Mouse (Mus musculus) layer of hippocampus, adult 2 months (tissue): ENCODE data around the gene Awat1. TPM values are rescaled to one million over a fixed set of nuclear protein-coding genes. Genes with fewer than 3 reads are reported as not detected.
A peak's percentile ranks its signal among the peaks of the same experiment; 100 is the strongest.

Source experiments
- DNase-seq, 2 experiments: peaks; one replicate each; pipeline ENCODE4 v3.0.0; 2022; ENCODE audit warnings: low spot score in 2 of 2
- H3K27ac ChIP-seq: fragments of 200-600 bp; 2 replicates; pipeline ENCODE4 v1.8.1; 2022
- H3K4me3 ChIP-seq: fragments of 200-600 bp; 2 replicates; pipeline ENCODE4 v1.8.1; 2022; ENCODE audit warnings: mild to moderate bottlenecking
- CTCF ChIP-seq: fragments of 200-600 bp; conservative IDR thresholded peaks from 2 replicates; pipeline ENCODE4 v1.8.1; 2022; ENCODE audit warnings: antibody characterized with exemption, mild to moderate bottlenecking, moderate library complexity
- long read RNA-seq, 2 experiments: library from polyadenylated mRNA; stranded (forward); transcript quantifications; one replicate each; pipeline ENCODE4 v2.0.0; 2021; ENCODE audit warnings: borderline mapping rate in 2 of 2
- total RNA-seq, 2 experiments: library from RNA; stranded (reverse); gene quantifications; 2 replicates each; pipeline ENCODE4 v1.2.3; 2021

Gene Awat1
- not detected for total RNA-seq
- long read RNA-seq, experiment 1: 0 reads
- long read RNA-seq, experiment 2: 0 reads

DNA sequence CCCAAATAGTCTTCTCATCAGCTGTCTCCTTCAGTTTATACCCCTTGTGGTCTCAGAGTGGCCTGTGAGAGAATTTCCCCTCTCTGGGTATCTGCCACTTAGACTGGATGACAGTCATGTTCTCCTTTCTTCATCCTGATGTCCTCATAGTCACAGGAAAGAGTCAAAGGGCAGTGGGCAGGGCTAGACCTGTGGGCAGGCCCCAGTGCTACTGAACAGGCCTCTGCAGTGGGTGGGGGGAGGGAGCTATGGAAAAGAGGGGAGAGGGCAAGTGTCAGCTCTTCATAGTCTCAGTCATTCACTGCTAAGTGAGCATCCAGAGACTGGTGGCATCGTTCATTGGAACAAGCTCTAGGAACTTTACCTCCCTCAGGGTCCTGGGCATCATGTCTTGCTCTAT lies at the start of gene Awat1:
TSS of gene Awat1 (plus strand) at position 301 of the 400 bp plus-strand sequence.
- TF ChIP-seq CTCF: no peak
- Histone ChIP-seq H3K27ac (no peak within 1 kb of the TSS), H3K4me3 (no peak within 1 kb of the TSS)
- DNase-seq: no peak

DNA sequence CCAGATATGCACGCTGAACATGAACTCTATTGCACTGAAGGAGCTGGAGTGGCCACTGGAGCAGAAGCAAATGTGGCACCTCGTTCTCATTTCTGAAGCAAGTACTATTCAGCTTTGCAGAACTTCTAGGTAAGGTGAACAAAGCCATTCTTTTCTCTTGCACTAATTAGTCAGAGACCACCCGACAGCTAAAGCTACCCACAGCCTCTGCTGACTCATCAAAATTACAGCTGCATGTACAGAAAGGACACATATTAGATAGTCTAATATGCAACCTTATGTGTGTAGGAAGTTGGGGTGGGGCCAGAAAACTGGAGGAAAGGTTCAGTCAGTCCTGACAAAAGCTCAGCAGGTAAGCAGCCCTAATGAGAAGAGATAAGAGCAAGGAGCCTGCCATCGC lies 47.6 kb upstream of the Awat1 start, which contains the start of gene Dgat2l6:
TSS of gene Dgat2l6 (plus strand) at position 368 of the 400 bp plus-strand sequence.
- no peak for TF ChIP-seq CTCF
- no peak for DNase-seq
- no peak within 1 kb of the TSS for H3K4me3 ChIP-seq
- H3K27ac ChIP-seq: no peak within 1 kb of the TSS

DNA sequence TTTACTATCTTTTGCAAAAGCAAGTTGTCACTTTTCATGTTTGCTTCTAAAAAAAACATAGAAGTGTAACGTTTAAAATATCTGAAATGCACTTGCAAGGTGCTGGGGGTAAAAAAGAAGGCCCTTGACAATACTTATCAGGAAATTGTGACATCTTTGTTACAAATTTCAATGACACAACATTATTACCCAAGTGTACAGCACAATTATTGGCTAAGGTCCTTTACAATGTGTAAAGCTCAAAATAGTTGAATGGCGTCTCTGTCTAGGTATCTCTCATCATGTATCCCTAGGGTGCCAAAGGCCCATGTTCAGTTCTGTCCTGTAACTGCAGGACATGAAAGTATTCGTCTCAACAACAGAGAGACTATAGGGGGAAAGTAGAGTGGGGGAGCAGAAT lies 16.0 kb upstream of the Awat1 start:
- DNase-seq: no peak
- Histone ChIP-seq H3K27ac (no peak overlapping the region), H3K4me3 (no peak overlapping the region)
- no peak for TF ChIP-seq CTCF

DNA sequence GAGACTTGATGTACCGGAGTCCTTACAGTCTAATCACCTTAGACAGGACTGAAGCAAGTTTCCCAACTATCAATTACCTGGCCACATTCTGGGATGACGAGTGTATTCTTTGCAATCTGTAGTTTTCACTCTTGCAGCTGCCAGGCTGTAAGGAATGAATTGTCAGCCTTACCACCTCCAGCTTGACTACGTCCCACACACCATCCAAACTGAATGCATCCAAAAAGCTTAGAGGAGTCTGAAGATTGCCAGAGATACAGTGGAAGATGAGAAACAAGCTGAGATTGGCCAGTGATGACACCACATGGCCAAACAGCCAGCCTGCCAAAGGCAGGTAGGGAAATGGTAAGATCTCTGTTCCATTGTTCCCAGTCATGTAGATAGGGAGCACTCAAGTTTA lies 6.4 kb upstream of the Awat1 start:
- TF ChIP-seq CTCF: no peak
- Histone ChIP-seq H3K4me3 (no peak overlapping the region), H3K27ac (no peak overlapping the region)
- DNase-seq: no peak

DNA sequence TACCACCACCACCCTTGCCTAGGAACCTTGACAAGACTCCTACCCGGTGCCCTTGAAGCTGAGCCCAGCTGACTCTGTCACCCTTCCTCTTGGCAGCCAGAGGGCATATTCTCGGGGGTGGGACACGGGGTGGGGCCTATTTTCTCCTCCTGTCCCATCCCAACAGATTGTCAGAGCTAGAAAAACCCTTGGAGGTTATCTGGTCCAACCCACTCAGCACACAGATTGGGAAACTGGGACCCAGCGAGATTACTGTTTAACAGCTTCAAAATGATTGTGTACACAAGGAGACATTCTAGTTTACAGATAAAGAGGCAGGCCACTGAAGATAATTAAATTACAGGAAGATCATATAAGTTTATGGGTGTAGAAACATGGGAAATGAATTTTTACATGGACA lies 22.7 kb downstream of the Awat1 start, which contains the start of gene P2ry4:
TSS of gene P2ry4 (minus strand) at position 79 of the 400 bp plus-strand sequence.
- no peak for DNase-seq
- Histone ChIP-seq H3K27ac (no peak within 1 kb of the TSS), H3K4me3 (no peak within 1 kb of the TSS)
- TF ChIP-seq CTCF: no peak

DNA sequence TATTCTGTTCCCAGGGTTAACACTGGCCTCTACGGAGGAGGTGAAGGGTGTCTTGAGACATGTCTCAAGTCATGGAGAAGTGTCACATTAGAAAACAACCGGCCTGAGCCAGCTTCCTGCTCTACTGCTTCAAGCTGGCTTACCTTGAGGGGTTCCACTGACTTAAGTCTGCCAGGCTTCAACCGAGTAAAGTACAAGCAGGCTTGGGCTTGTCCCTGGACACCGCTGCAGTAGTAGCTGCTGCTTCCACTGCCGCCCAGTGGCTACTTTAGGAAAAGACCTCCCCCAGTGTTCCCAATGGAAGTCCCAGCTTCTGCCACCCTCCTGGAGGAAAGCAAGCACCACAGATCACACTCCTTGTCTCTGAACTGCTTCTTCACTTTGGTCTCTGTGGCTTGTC lies 25.4 kb downstream of the Awat1 start:
- TF ChIP-seq CTCF: peak; percentile 75
- DNase-seq: peak in 1 of 2 experiments; percentile 57
- Histone ChIP-seq H3K27ac (peak overlapping the region; percentile 65), H3K4me3 (no peak overlapping the region)

DNA sequence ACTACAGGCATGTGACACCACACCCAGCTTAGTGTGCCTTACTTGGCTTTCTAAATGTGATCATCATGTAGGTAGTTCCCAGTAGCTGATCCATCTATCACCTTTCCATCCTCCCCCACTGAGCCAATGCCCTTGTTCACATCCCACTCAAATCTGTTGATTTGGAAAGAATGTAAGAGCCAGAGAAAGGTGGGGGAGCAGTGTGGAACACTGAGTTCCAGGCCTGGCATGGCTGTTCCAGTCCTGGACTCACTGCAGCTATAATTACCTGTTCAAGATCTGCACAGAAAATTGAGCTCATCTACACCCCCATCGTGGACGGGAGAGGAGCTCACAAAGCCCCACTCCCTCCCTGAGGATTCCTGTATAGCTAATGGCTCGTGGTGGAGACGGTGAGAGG lies 27.7 kb downstream of the Awat1 start:
- H3K27ac ChIP-seq: peak overlapping the region; percentile 64
- H3K4me3 ChIP-seq: no peak overlapping the region
- DNase-seq: no peak
- TF ChIP-seq CTCF: no peak

DNA sequence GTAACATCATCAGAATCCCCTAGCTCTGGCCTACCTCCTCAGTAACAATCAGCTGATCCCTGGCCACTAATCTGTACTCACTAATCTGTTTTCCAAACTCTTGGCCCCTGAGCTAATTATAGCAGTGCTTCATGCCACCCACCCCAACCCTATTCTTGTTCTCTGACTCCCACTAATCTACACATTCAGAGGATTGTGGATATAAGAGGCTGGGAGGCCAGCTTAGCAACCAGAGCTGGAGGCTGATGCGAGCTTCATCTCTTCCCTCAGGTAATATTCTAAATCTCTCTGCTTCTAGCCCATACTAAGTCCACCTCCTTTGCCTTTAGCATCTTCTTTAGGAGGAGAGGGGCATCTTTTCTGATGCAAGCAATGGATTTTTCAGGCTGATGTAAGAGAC lies 33.3 kb downstream of the Awat1 start, which contains the start of gene Arr3:
TSS of gene Arr3 (plus strand) at position 184 of the 400 bp plus-strand sequence.
- no peak for TF ChIP-seq CTCF
- DNase-seq: no peak
- H3K27ac ChIP-seq: no peak within 1 kb of the TSS
- H3K4me3 ChIP-seq: no peak within 1 kb of the TSS

DNA sequence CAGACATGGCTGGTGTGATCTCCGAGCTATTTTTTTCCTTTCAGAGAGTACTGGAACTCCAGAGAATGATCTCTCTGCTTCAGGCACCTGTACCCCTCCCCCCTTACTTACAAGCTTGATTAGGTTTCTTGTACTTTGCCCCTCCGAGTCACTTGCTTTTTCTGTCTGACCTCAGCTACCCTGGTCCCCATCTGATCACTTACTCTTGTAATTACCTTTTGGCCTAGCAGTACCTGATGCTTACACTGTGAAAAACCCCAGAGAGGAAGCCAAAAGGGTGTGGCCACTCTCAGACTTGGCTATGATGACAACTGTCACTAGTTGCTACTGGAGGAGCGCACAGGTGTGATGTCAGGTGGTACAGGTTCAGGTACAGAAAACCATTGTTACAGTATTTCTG lies 46.4 kb downstream of the Awat1 start:
- no peak for TF ChIP-seq CTCF
- Histone ChIP-seq H3K4me3 (no peak overlapping the region), H3K27ac (no peak overlapping the region)
- DNase-seq: no peak

DNA sequence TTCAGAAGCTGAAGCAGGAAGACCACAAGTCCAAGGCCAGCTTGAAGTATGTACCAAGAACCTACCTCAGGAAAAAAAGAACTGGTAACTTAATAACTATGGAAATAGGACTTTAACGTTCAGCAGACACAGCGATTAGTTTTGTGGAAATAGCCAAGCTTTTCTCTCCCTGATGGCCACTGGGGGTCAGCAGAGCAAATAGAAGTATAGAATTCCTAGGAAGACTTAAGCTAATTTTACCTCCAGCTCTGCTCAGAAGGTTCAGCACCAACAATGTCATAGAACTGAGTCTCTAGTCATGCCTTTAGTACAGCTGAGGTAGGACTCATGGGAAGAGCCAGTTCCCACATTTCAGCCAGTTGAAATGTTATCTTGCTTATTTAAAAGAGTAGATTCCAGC lies 49.3 kb downstream of the Awat1 start:
- no peak for DNase-seq
- Histone ChIP-seq H3K4me3 (no peak overlapping the region), H3K27ac (no peak overlapping the region)
- TF ChIP-seq CTCF: peak; percentile 66

DNA sequence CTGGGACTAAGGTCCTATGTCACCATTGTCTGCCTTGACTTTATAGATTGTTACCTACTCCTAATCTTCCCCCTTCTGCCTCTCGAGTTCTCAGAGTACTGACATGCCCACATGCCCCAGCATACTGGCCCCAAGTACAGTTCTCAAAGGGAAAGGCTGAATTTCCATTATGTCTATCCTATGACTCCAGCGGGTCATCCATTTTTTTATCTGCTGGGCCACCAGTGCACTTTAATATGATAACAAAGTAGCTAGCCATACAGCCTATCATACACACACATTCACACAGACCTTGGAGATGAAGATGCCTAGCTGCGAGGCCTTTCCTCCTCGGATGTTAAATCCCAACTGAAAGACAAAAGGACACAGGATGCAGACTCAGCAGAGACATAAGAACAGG lies 52.2 kb downstream of the Awat1 start:
- Histone ChIP-seq H3K27ac (no peak overlapping the region), H3K4me3 (no peak overlapping the region)
- DNase-seq: no peak
- TF ChIP-seq CTCF: no peak

DNA sequence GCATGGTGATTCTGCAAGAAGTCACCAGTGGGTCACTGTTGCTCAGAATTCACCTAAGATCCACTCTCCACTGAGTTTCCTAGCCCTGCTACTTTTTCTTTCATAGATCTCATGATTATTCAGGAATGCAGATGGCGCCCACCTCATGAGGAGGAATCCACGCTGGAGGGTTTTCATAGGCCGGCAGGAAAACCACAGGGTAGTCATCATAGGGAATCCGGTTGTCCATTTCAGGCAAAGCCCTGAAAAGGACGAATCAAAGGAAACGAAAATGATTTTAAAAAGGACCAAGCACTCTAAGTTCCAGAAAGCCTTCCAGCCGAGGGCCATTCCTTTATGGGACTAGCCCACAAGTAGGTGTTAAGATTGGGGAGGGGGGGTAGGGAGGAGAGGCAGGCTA lies 53.1 kb downstream of the Awat1 start:
- no peak for TF ChIP-seq CTCF
- Histone ChIP-seq H3K4me3 (peak overlapping the region; percentile 69), H3K27ac (peak overlapping the region; percentile 85)
- no peak for DNase-seq

DNA sequence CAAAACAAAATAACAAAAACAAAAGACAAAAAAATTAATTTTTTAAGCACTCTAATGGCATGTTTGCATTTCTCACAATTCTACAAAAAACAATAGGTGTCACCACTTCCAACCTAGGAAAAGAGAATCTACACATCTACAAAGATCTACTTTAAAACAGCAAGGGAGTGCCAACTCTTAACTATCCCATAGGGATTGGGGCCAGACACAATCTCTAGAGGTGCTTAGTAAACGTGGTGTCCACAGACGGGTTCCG lies 53.4 kb downstream of the Awat1 start, which contains the start of gene Kif4:
TSS of gene Kif4 (plus strand) at position 192 of the 256 bp plus-strand sequence.
- peak within 1 kb of the TSS; percentile 85 for H3K27ac ChIP-seq

DNA sequence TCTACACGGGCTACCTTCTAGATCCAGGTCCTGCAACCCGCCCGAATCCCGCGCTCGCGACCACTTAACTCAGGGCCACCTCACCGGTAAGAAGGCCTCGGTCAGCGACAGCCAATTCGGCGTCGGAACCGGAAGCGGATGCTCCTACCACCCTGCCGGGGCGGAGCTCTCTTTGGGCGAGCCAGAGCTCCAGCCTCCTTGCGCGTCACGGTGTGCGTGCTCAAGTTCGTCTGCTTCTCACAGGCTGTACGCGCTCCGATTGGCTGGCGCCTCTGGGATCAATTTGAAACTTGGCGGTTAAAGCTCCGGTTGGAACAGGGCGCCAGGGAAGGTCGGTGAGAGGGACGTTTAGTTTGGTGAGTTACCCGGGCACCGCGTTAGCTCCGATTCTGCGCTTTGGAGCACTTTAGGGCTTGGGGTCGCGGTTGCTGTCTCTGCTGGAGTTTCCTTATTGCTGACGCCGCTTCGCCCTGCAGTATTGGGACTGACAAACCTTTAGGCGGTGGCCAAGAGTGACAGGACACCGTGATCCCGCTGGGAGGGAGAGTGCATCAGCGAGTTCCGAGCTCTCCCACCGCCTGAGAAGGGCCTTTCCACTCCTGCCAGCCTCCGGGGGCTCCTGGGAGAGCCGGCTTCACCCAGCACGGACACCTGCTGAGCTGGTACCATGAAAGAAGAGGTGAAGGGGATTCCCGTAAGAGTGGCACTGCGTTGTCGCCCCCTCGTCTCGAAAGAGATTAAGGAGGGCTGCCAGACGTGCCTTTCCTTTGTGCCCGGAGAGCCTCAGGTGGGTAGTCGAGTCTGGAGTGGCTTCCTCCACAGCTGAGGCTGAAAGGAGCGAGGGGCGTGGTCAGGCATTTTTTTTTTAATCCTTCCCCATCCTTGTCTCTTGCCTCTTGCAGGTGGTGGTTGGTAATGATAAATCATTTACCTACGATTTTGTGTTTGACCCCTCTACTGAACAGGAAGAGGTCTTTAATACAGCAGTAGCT lies 54.0 kb downstream of the Awat1 start, which contains the start of gene Pdzd11:
TSS of gene Pdzd11 (minus strand) at position 767 of the 992 bp plus-strand sequence.
- peak within 1 kb of the TSS; percentile 85 for H3K27ac ChIP-seq
- H3K4me3 ChIP-seq: peak within 1 kb of the TSS; percentile 69
- no peak for TF ChIP-seq CTCF
- peak; percentile 80 to 93 for DNase-seq

More for the DNA sequence above, 53.4 kb downstream of the Awat1 start, which contains the start of gene Kif4:
- H3K4me3 ChIP-seq: peak within 1 kb of the TSS; percentile 69
- no peak for DNase-seq
- no peak for TF ChIP-seq CTCF

Other genes with a start within 250 kb of the Awat1 start
- gene Otud6a, start 143.2 kb upstream of the Awat1 start, total RNA-seq: not detected
- under 1 TPM; 0.22 to 0.31 TPM for gene Awat2, start 129.5 kb upstream of the Awat1 start, total RNA-seq
- gene Igbp1, start 78.0 kb upstream of the Awat1 start, total RNA-seq: 10 to 100 TPM; 37.3 to 38.8 TPM
- gene Dgat2l6, start 47.4 kb upstream of the Awat1 start, total RNA-seq: under 1 TPM; 0.33 to 0.39 TPM
- not detected for gene P2ry4, start 22.6 kb downstream of the Awat1 start, total RNA-seq
- under 1 TPM in 1 of 2 experiments, not detected in 1; 0.41 TPM for gene Arr3, start 33.2 kb downstream of the Awat1 start, total RNA-seq
- gene Kif4, start 53.5 kb downstream of the Awat1 start, total RNA-seq: under 1 TPM; 0.61 to 0.77 TPM
- gene Pdzd11, start 54.3 kb downstream of the Awat1 start, total RNA-seq: 10 to 100 TPM; 39.0 to 43.5 TPM
- 10 to 100 TPM; 10.1 to 18.6 TPM for gene Gdpd2, start 157.6 kb downstream of the Awat1 start, total RNA-seq
- 100 to 1,000 TPM; 156 to 163 TPM for gene Dlg3, start 195.5 kb downstream of the Awat1 start, total RNA-seq